Mouse (Mus musculus) megakaryocyte, embryonic 14.5 days (primary cell): ENCODE results near the gene Sppl2c.

Source experiments
- FLI1 ChIP-seq: IDR thresholded peaks from 2 replicates; pipeline ENCODE4 v1.6.1; 2012; ENCODE audit warnings: low read length, inconsistent platforms, mixed read lengths
- GATA1 ChIP-seq: IDR thresholded peaks from 3 replicates; pipeline ENCODE4 v1.6.1; 2012; ENCODE audit warnings: mixed read lengths, low read length, inconsistent platforms, borderline replicate concordance

DNA sequence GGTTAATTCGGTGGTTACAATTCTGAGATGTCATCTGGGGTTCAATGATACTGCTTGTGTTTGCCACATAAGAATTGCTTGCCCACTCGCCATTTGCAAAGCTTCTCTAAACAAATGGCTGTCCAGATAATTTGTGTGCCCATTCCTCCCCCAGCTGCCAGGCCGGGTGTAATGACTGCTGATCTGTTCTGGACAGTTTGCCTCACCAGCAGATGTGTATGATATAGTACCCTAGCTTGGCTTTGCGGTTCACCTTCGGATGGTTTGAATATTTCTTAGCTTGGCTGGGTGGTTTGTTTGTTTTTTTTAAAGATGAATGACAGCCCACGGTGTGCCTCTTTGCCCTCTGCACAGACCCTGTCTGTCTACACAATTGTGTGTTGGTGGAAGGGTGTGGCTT lies 48.6 kb downstream of the Sppl2c start:
- TF ChIP-seq GATA1 (no peak), FLI1 (no peak)
